Comparison of ENCODE assay signal across 8 mouse cellular contexts in genomic region chr9:42326688-42327440, GRCm38 (mm10).
DNase-seq lines count a peak whose midpoint lies in the region; ATAC-seq and TF ChIP-seq lines count a peak whose summit lies in the region.

No protein-coding gene starts in this region.

- peak; percentile 71 for ATAC-seq in megakaryocyte progenitor cell, adult 5-6 weeks (replicated peaks; ENCODE audit: poor library complexity)

- TF ChIP-seq CTCF in lung, adult 2 months (IDR thresholded peaks at IDR 0.05; ENCODE audit: insufficient read depth, low read length) = peak; percentile 20; the same call in 1 of the 2 replicates

- no peak for TF ChIP-seq POLR2A in lung, adult 2 months (IDR thresholded peaks at IDR 0.05; ENCODE audit: borderline replicate concordance, extremely low read depth, low read depth, low read length)

- no peaks in the 10 kb centered on the region for H3K4me1 ChIP-seq in lung, adult 2 months (ENCODE audit: control insufficient read depth, insufficient read depth, low read length)

- 28% methylated on average over 11 of the region's 11 CpGs for WGBS in lung, adult 2 months

- no peak overlapping the region for H3K4me3 ChIP-seq in lung, adult 2 months (replicated peaks; ENCODE audit: extremely low read depth, low read depth, low read length)

- no peak for DNase-seq in lung, adult 2 months
- no peak for DNase-seq in lung, adult 18-20 months
- peak; percentile 65 for DNase-seq in ZHBTc4 (ENCODE audit: low read depth, low spot score)
- DNase-seq in embryo, embryonic 10.5 days (ENCODE audit: low spot score) = peak; percentile 89
- DNase-seq in hindlimb bud, embryonic 11.5 days (ENCODE audit: extremely low spot score, low read depth, low spot score) = peak; percentile 46
- no peak for DNase-seq in spleen, adult 18-20 months
- no peak for DNase-seq in adrenal gland, adult 8-10 months

Comparison
In these comparisons a context has a peak if more than half of its experiments do, and no peak if none do; other contexts are left out.
1. DNase-seq: peak in ZHBTc4 (single experiment), embryo, embryonic 10.5 days (single experiment) and hindlimb bud, embryonic 11.5 days (single experiment); none in lung, adult 2 months (single experiment), lung, adult 18-20 months (0 of 2), spleen, adult 18-20 months (0 of 2) and adrenal gland, adult 8-10 months (single experiment).